Mouse (Mus musculus): ENCODE results near the gene Inip.

The Inip gene

GRCm38 (mm10) chr4:59801489-59801888 is at the start of gene Inip:
TSS of gene Inip (minus strand) at chr4:59801589.
- DNase-seq (ENCODE audit: extremely low spot score), result no peak

- peak; percentile 71 for DNase-seq (ENCODE audit: extremely low spot score)
Observed at GRCm38 (mm10) chr4:59850181-59850580, 48.8 kb upstream of the Inip start.

- no peak for DNase-seq (ENCODE audit: extremely low spot score)
Observed at GRCm38 (mm10) chr4:59847447-59847846, 46.1 kb upstream of the Inip start.

- no peak for DNase-seq (ENCODE audit: extremely low spot score)
Observed at GRCm38 (mm10) chr4:59845245-59845637, 43.9 kb upstream of the Inip start.

- no peak for DNase-seq (ENCODE audit: extremely low spot score)
Observed at GRCm38 (mm10) chr4:59844460-59845244, 43.3 kb upstream of the Inip start.

- no peak for DNase-seq (ENCODE audit: extremely low spot score)
Observed at GRCm38 (mm10) chr4:59837659-59838058, 36.3 kb upstream of the Inip start.

- no peak for DNase-seq (ENCODE audit: extremely low spot score)
Observed at GRCm38 (mm10) chr4:59832810-59833209, 31.4 kb upstream of the Inip start.

GRCm38 (mm10) chr4:59831038-59831437 is 29.6 kb upstream of the Inip start:
- DNase-seq (ENCODE audit: extremely low spot score), result no peak

GRCm38 (mm10) chr4:59829072-59829471 is 27.7 kb upstream of the Inip start:
- DNase-seq (ENCODE audit: extremely low spot score), result no peak

- no peak for DNase-seq (ENCODE audit: extremely low spot score)
Observed at GRCm38 (mm10) chr4:59826381-59826780, 25.0 kb upstream of the Inip start.

- no peak for DNase-seq (ENCODE audit: extremely low spot score)
Observed at GRCm38 (mm10) chr4:59825634-59826033, 24.2 kb upstream of the Inip start.

- no peak for DNase-seq (ENCODE audit: extremely low spot score)
Observed at GRCm38 (mm10) chr4:59824860-59825259, 23.5 kb upstream of the Inip start.

- no peak for DNase-seq (ENCODE audit: extremely low spot score)
Observed at GRCm38 (mm10) chr4:59823470-59823869, 22.1 kb upstream of the Inip start.

GRCm38 (mm10) chr4:59822119-59822518 is 20.7 kb upstream of the Inip start:
- no peak for DNase-seq (ENCODE audit: extremely low spot score)

GRCm38 (mm10) chr4:59821516-59821915 is 20.1 kb upstream of the Inip start:
- no peak for DNase-seq (ENCODE audit: extremely low spot score)

GRCm38 (mm10) chr4:59819477-59820022 is 18.2 kb upstream of the Inip start:
- DNase-seq (ENCODE audit: extremely low spot score), result no peak

GRCm38 (mm10) chr4:59819054-59819472 is 17.7 kb upstream of the Inip start:
- DNase-seq (ENCODE audit: extremely low spot score), result no peak

GRCm38 (mm10) chr4:59818498-59818897 is 17.1 kb upstream of the Inip start:
- DNase-seq (ENCODE audit: extremely low spot score), result no peak

- DNase-seq (ENCODE audit: extremely low spot score), result no peak
Observed at GRCm38 (mm10) chr4:59817790-59818189, 16.4 kb upstream of the Inip start.

- DNase-seq (ENCODE audit: extremely low spot score), result no peak
Observed at GRCm38 (mm10) chr4:59816477-59816876, 15.1 kb upstream of the Inip start.

GRCm38 (mm10) chr4:59816016-59816415 is 14.6 kb upstream of the Inip start:
- no peak for DNase-seq (ENCODE audit: extremely low spot score)

GRCm38 (mm10) chr4:59815121-59815810 is 13.9 kb upstream of the Inip start:
- no peak for DNase-seq (ENCODE audit: extremely low spot score)

GRCm38 (mm10) chr4:59814094-59814493 is 12.7 kb upstream of the Inip start:
- DNase-seq (ENCODE audit: extremely low spot score), result no peak

Measured in embryo, embryonic 9.5 days (tissue).